Mouse (Mus musculus) neural tube, embryonic 11.5 days (tissue): Measurements from ENCODE around the gene Gm28036. TPM values are rescaled to one million over a fixed set of nuclear protein-coding genes. Genes with fewer than 3 reads are reported as not detected.

Experiments
- ATAC-seq: fragments of 200-750 bp; cut with Nextera tagmentation; 2 replicates; pipeline ENCODE4 v1.8.0; 2017; ENCODE audit warnings: moderate number of reproducible peaks, mild to moderate bottlenecking, moderate TSS enrichment, moderate library complexity; ENCODE audit not compliant: insufficient read depth, low FRiP score, low TSS enrichment
- DNase-seq: peaks from one replicate; pipeline ENCODE4 v3.0.0-alpha.2; 2015; ENCODE audit warnings: low spot score
- H3K27ac ChIP-seq: fragments of 300-500 bp; sonication (generic); 2 replicates; pipeline ENCODE4 v1.5.1; 2014; ENCODE audit warnings: low read depth, mild to moderate bottlenecking, low read length
- H3K27me3 ChIP-seq: fragments of 300-500 bp; sonication (generic); 2 replicates; pipeline ENCODE4 v1.6.1; 2014; ENCODE audit warnings: mild to moderate bottlenecking, low read length, mixed read lengths; ENCODE audit not compliant: control insufficient read depth, insufficient read depth
- H3K36me3 ChIP-seq: fragments of 300-500 bp; sonication (generic); 2 replicates; pipeline ENCODE4 v1.6.1; 2014; ENCODE audit warnings: mild to moderate bottlenecking, low read length, moderate library complexity, mixed read lengths; ENCODE audit not compliant: control insufficient read depth, insufficient read depth
- H3K4me1 ChIP-seq: fragments of 300-500 bp; sonication (generic); 2 replicates; pipeline ENCODE4 v1.6.1; 2014; ENCODE audit warnings: low read length, mixed read lengths; ENCODE audit not compliant: control insufficient read depth, insufficient read depth
- H3K4me2 ChIP-seq: fragments of 300-500 bp; sonication (generic); 2 replicates; pipeline ENCODE4 v1.6.1; 2014; ENCODE audit warnings: low read depth, mild to moderate bottlenecking, moderate library complexity
- H3K4me3 ChIP-seq: fragments of 300-500 bp; sonication (generic); 2 replicates; pipeline ENCODE4 v1.5.1; 2014; ENCODE audit warnings: low read depth, low read length
- H3K9ac ChIP-seq: fragments of 300-500 bp; sonication (generic); 2 replicates; pipeline ENCODE4 v1.6.1; 2014; ENCODE audit warnings: mild to moderate bottlenecking, low read length
- H3K9me3 ChIP-seq: fragments of 300-500 bp; sonication (generic); 2 replicates; pipeline ENCODE4 v1.6.1; 2016; ENCODE audit warnings: low read length; ENCODE audit not compliant: control insufficient read depth
- WGBS: fragments of 180-500 bp; shearing (Covaris S2); extraction: QIAGEN DNeasy Blood & Tissue Kit; methylation state at CpG from one replicate; pipeline ENCODE4 v1.1.7; 2014; 5-methylcytosine and 5-hydroxymethylcytosine counted together
- polyA plus RNA-seq: library from polyadenylated mRNA; unstranded; fragments of >200 nt; fragmentation: Nextera tagmentation; extraction: Ambion mirVana; gene quantifications from 2 replicates; pipeline ENCODE4 v1.2.1, GENCODE M21; 2014

Gene Gm28036
- polyA plus RNA-seq, 1 experiment from 2014 or later: 23.2 TPM

GRCm38 (mm10) chr2:156078421-156079182, 48.3 kb downstream of the Gm28036 start:
- Histone ChIP-seq H3K9me3 (no peaks in the 10 kb centered on the region), H3K4me2 (no peak overlapping the region), H3K27ac (no peak overlapping the region), H3K27me3 (no peaks in the 10 kb centered on the region), H3K4me1 (no peaks in the 10 kb centered on the region), H3K9ac (no peak overlapping the region), H3K36me3 (peaks cover 27% of the 10 kb centered on the region), H3K4me3 (no peak overlapping the region)
- 93% methylated on average over 16 of the region's 16 CpGs for WGBS
- no peak for ATAC-seq
- no peak for DNase-seq

- DNase-seq: no peak
- Histone ChIP-seq H3K4me2 (no peak overlapping the region), H3K9ac (no peak overlapping the region), H3K4me1 (no peaks in the 10 kb centered on the region), H3K9me3 (no peaks in the 10 kb centered on the region), H3K36me3 (peaks cover 30% of the 10 kb centered on the region), H3K27ac (no peak overlapping the region), H3K27me3 (no peaks in the 10 kb centered on the region), H3K4me3 (no peak overlapping the region)
- WGBS: 92% methylated on average over 7 of the region's 7 CpGs
- ATAC-seq: no peak
Observed at GRCm38 (mm10) chr2:156077461-156077860, 49.4 kb downstream of the Gm28036 start.

- DNase-seq (no peak), ATAC-seq (no peak)
- Histone ChIP-seq H3K4me3 (no peak overlapping the region), H3K27me3 (no peaks in the 10 kb centered on the region), H3K9ac (no peak overlapping the region), H3K4me2 (no peak overlapping the region), H3K9me3 (no peaks in the 10 kb centered on the region), H3K27ac (no peak overlapping the region), H3K4me1 (no peaks in the 10 kb centered on the region), H3K36me3 (peaks cover 36% of the 10 kb centered on the region)
- 97% methylated on average over 15 of the region's 15 CpGs for WGBS
Observed at GRCm38 (mm10) chr2:156073725-156074124, 53.2 kb downstream of the Gm28036 start.

GRCm38 (mm10) chr2:156071236-156071635, 55.7 kb downstream of the Gm28036 start:
- no peak overlapping the region for H3K4me3 ChIP-seq
- no peak overlapping the region for H3K9ac ChIP-seq
- H3K4me2 ChIP-seq: no peak overlapping the region
- WGBS: 97% methylated on average over 10 of the region's 10 CpGs
- H3K4me1 ChIP-seq: 0 out of 2 replicates have a peak, but pooled peaks cover under 1% of the 10 kb centered on the region
- no peak overlapping the region for H3K27ac ChIP-seq
- ATAC-seq (no peak), DNase-seq (no peak)
- peaks cover 25% of the 10 kb centered on the region for H3K36me3 ChIP-seq
- no peaks in the 10 kb centered on the region for H3K9me3 ChIP-seq
- no peaks in the 10 kb centered on the region for H3K27me3 ChIP-seq

- H3K36me3 ChIP-seq: peaks cover 6% of the 10 kb centered on the region; the same call in 1 of the 2 replicates
- WGBS: 94% methylated on average over 10 of the region's 10 CpGs
- DNase-seq (no peak), ATAC-seq (no peak)
- no peak overlapping the region for H3K27ac ChIP-seq
- no peak overlapping the region for H3K4me2 ChIP-seq
- no peak overlapping the region for H3K9ac ChIP-seq
- no peaks in the 10 kb centered on the region for H3K9me3 ChIP-seq
- H3K4me3 ChIP-seq: no peak overlapping the region
- H3K27me3 ChIP-seq: no peaks in the 10 kb centered on the region
- H3K4me1 ChIP-seq: peaks cover 8% of the 10 kb centered on the region; the same call in 1 of the 2 replicates
Observed at GRCm38 (mm10) chr2:156067916-156068315, 59.0 kb downstream of the Gm28036 start.

- peaks cover 8% of the 10 kb centered on the region; the same call in 1 of the 2 replicates for H3K4me1 ChIP-seq
- no peak for ATAC-seq
- H3K36me3 ChIP-seq: peaks cover 4% of the 10 kb centered on the region; the same call in 1 of the 2 replicates
- DNase-seq: no peak
- H3K9me3 ChIP-seq: no peaks in the 10 kb centered on the region
- H3K9ac ChIP-seq: peak overlapping the region; percentile 92
- no peaks in the 10 kb centered on the region for H3K27me3 ChIP-seq
- peak overlapping the region; percentile 95 for H3K4me2 ChIP-seq
- 38% methylated on average over 10 of the region's 10 CpGs for WGBS
- no peak overlapping the region for H3K27ac ChIP-seq
- H3K4me3 ChIP-seq: peak overlapping the region; percentile 69
Observed at GRCm38 (mm10) chr2:156066126-156066525, 60.8 kb downstream of the Gm28036 start.

- Histone ChIP-seq H3K27me3 (no peaks in the 10 kb centered on the region), H3K4me1 (peaks cover 8% of the 10 kb centered on the region; the same call in 1 of the 2 replicates), H3K4me3 (peak within 1 kb of the TSS; percentile 69), H3K36me3 (peaks cover 2% of the 10 kb centered on the region; the same call in 1 of the 2 replicates), H3K9ac (peak within 1 kb of the TSS; percentile 92), H3K27ac (peak within 1 kb of the TSS; percentile 67; the same call in 1 of the 2 replicates), H3K9me3 (no peaks in the 10 kb centered on the region), H3K4me2 (peak within 1 kb of the TSS; percentile 95)
- DNase-seq: peak; percentile 83
- peak; percentile 77 for ATAC-seq
- under 1% methylated on average over 67 of the region's 81 CpGs for WGBS
Observed at GRCm38 (mm10) chr2:156065099-156066041, 61.5 kb downstream of the Gm28036 start, which contains the start of gene Spag4. Gene Spag4 (plus strand): TSS chr2:156065175.

GRCm38 (mm10) chr2:156052816-156053215, 74.1 kb downstream of the Gm28036 start, which contains the start of gene Fer1l4:
Gene Fer1l4 (minus strand): TSS chr2:156052947.
- H3K9me3 ChIP-seq: no peaks in the 10 kb centered on the region
- no peak within 1 kb of the TSS for H3K4me2 ChIP-seq
- H3K9ac ChIP-seq: no peak within 1 kb of the TSS
- no peak for DNase-seq
- no peaks in the 10 kb centered on the region for H3K36me3 ChIP-seq
- WGBS: 89% methylated on average over 9 of the region's 9 CpGs
- no peak for ATAC-seq
- H3K27me3 ChIP-seq: no peaks in the 10 kb centered on the region
- no peak within 1 kb of the TSS for H3K4me3 ChIP-seq
- H3K4me1 ChIP-seq: no peaks in the 10 kb centered on the region
- H3K27ac ChIP-seq: no peak within 1 kb of the TSS
